Mouse (Mus musculus): ENCODE results near the gene Lkaaear1.

Gene Lkaaear1

GRCm38 (mm10) chr2:181656734-181657133 lies 41.5 kb downstream of the Lkaaear1 start, which contains the start of gene Gm29797:
TSS of gene Gm29797 (plus strand) at chr2:181657034.
- no peak for DNase-seq (ENCODE audit: low spot score in 2 of 2)

GRCm38 (mm10) chr2:181653523-181653922 lies 44.7 kb downstream of the Lkaaear1 start:
- no peak for DNase-seq (ENCODE audit: low spot score in 2 of 2)

GRCm38 (mm10) chr2:181653065-181653464 lies 45.2 kb downstream of the Lkaaear1 start:
- DNase-seq (ENCODE audit: low spot score in 2 of 2), result no peak

- no peak for DNase-seq (ENCODE audit: low spot score in 2 of 2)
Measured at GRCm38 (mm10) chr2:181648926-181649325, 49.3 kb downstream of the Lkaaear1 start.
